Mouse (Mus musculus) liver, embryonic 13.5 days (tissue): ENCODE data around the gene Foxd1. TPM values are rescaled to one million over a fixed set of nuclear protein-coding genes. Genes with fewer than 3 reads are reported as not detected.

Experiments used
- ATAC-seq: fragments of 200-750 bp; cut with Nextera tagmentation; 2 replicates; pipeline ENCODE4 v1.8.0; 2017; ENCODE audit warnings: low read depth, mild to moderate bottlenecking, moderate number of reproducible peaks, moderate library complexity
- DNase-seq: peaks from one replicate; pipeline ENCODE4 v3.0.0; 2022
- H3K27ac ChIP-seq: fragments of 300-500 bp; sonication (generic); 2 replicates; pipeline ENCODE4 v1.5.1; 2015; ENCODE audit warnings: moderate library complexity, mild to moderate bottlenecking, inconsistent platforms
- H3K27me3 ChIP-seq: fragments of 300-500 bp; sonication (generic); 2 replicates; pipeline ENCODE4 v1.6.1; 2015; ENCODE audit warnings: mild to moderate bottlenecking, inconsistent platforms
- H3K36me3 ChIP-seq: fragments of 300-500 bp; sonication (generic); 2 replicates; pipeline ENCODE4 v1.6.1; 2015; ENCODE audit warnings: mild to moderate bottlenecking, inconsistent platforms
- H3K4me1 ChIP-seq: fragments of 300-500 bp; sonication (generic); replicated peaks from 2 replicates; pipeline ENCODE4 v1.6.1; 2015; ENCODE audit warnings: inconsistent platforms
- H3K4me2 ChIP-seq: fragments of 300-500 bp; sonication (generic); 2 replicates; pipeline ENCODE4 v1.6.1; 2015; ENCODE audit warnings: inconsistent platforms, mild to moderate bottlenecking, moderate library complexity
- H3K4me3 ChIP-seq: fragments of 300-500 bp; sonication (generic); replicated peaks from 2 replicates; pipeline ENCODE4 v1.5.1; 2015; ENCODE audit warnings: mild to moderate bottlenecking, inconsistent platforms
- H3K9ac ChIP-seq: fragments of 300-500 bp; sonication (generic); 2 replicates; pipeline ENCODE4 v1.6.1; 2015; ENCODE audit warnings: mild to moderate bottlenecking, inconsistent platforms
- H3K9me3 ChIP-seq: fragments of 300-500 bp; sonication (generic); replicated peaks from 2 replicates; pipeline ENCODE4 v1.6.1; 2016; ENCODE audit warnings: inconsistent platforms
- WGBS: fragments of 180-500 bp; shearing (Covaris S2); methylation state at CpG from one replicate; pipeline ENCODE4 v1.1.7; 2015; ENCODE audit not compliant: insufficient replicate concordance; 5-methylcytosine and 5-hydroxymethylcytosine counted together
- polyA plus RNA-seq: library from polyadenylated mRNA; unstranded; fragments of >200 nt; fragmentation: Nextera tagmentation; extraction: Ambion mirVana; gene quantifications from 2 replicates; pipeline ENCODE4 v1.2.1, GENCODE M21; 2015

Foxd1 gene
- polyA plus RNA-seq, 1 experiment from 2014 or later = not detected

- H3K9me3 ChIP-seq = no peaks in the 10 kb centered on the region
- DNase-seq = no peak
- peaks cover 24% of the 10 kb centered on the region for H3K4me1 ChIP-seq
- under 1% methylated on average over 74 of the region's 81 CpGs for WGBS
- no peaks in the 10 kb centered on the region for H3K36me3 ChIP-seq
- no peak overlapping the region for H3K9ac ChIP-seq
- H3K27ac ChIP-seq = no peak overlapping the region
- H3K27me3 ChIP-seq = peaks cover 98% of the 10 kb centered on the region
- H3K4me2 ChIP-seq = peak overlapping the region; percentile 57
- no peak for ATAC-seq
- peak overlapping the region; percentile 43 for H3K4me3 ChIP-seq
These were observed 1.6 kb downstream of the Foxd1 start for GRCm38 (mm10) chr13:98355559-98356111.

DNA sequence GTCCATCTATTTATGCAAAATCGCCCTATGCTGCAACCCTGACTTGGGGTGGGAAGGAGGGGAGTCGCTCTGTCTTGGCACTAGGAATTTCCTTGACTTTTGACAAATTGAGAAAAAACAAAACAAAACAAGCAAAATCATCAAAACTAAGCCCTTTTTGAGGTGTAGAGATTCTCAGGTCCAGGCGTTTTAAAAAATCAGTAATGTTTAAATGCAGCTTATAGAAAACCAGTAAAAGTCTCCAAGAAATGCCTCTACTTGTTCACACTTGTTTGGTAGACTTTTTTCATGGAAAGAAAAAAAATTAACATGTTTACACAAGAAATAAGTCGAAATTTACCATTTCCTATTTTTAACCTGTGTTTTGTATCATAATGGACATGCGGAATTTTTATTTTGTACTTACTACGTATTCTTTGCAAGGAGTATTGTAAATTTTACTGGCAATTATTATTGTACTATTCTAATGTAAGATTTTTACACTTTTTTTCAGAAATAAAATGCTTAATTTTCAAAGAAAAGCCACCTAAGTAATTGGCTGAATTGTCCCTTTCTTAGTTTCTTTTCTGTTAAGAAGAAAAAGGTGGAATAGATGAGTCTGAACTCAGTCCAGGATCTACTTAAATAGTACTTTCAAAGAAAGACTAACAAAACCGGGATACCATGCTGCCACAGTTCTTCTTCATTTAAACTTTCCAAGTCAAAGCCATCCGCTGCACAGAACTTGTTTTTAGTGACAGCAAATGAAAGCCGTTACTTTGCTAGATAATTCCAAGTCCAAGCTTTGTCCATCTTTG, 2.3 kb downstream of the Foxd1 start:
- Histone ChIP-seq H3K27me3 (peaks cover 98% of the 10 kb centered on the region), H3K4me1 (peaks cover 24% of the 10 kb centered on the region), H3K9me3 (no peaks in the 10 kb centered on the region), H3K9ac (no peak overlapping the region), H3K4me3 (no peak overlapping the region), H3K4me2 (no peak overlapping the region), H3K27ac (no peak overlapping the region), H3K36me3 (no peaks in the 10 kb centered on the region)
- WGBS = 7% methylated on average over 9 of the region's 9 CpGs
- DNase-seq (no peak), ATAC-seq (no peak)

- DNase-seq (no peak), ATAC-seq (no peak)
- H3K4me3 ChIP-seq = no peak overlapping the region
- no peak overlapping the region for H3K9ac ChIP-seq
- no peak overlapping the region for H3K27ac ChIP-seq
- H3K4me2 ChIP-seq = no peak overlapping the region
- no peaks in the 10 kb centered on the region for H3K9me3 ChIP-seq
- H3K4me1 ChIP-seq = peaks cover 24% of the 10 kb centered on the region
- H3K36me3 ChIP-seq = no peaks in the 10 kb centered on the region
- peaks cover 95% of the 10 kb centered on the region for H3K27me3 ChIP-seq
- WGBS = 9% methylated on average over 6 of the region's 6 CpGs
These were observed 3.0 kb downstream of the Foxd1 start for GRCm38 (mm10) chr13:98356973-98357425.

GRCm38 (mm10) chr13:98357433-98358423, 3.7 kb downstream of the Foxd1 start:
- no peaks in the 10 kb centered on the region for H3K36me3 ChIP-seq
- no peak overlapping the region for H3K9ac ChIP-seq
- DNase-seq = no peak
- H3K4me1 ChIP-seq = peaks cover 24% of the 10 kb centered on the region
- 2% methylated on average over 18 of the region's 18 CpGs for WGBS
- H3K9me3 ChIP-seq = no peaks in the 10 kb centered on the region
- no peak for ATAC-seq
- H3K4me2 ChIP-seq = no peak overlapping the region
- peaks cover 95% of the 10 kb centered on the region for H3K27me3 ChIP-seq
- H3K27ac ChIP-seq = no peak overlapping the region
- H3K4me3 ChIP-seq = no peak overlapping the region

DNA sequence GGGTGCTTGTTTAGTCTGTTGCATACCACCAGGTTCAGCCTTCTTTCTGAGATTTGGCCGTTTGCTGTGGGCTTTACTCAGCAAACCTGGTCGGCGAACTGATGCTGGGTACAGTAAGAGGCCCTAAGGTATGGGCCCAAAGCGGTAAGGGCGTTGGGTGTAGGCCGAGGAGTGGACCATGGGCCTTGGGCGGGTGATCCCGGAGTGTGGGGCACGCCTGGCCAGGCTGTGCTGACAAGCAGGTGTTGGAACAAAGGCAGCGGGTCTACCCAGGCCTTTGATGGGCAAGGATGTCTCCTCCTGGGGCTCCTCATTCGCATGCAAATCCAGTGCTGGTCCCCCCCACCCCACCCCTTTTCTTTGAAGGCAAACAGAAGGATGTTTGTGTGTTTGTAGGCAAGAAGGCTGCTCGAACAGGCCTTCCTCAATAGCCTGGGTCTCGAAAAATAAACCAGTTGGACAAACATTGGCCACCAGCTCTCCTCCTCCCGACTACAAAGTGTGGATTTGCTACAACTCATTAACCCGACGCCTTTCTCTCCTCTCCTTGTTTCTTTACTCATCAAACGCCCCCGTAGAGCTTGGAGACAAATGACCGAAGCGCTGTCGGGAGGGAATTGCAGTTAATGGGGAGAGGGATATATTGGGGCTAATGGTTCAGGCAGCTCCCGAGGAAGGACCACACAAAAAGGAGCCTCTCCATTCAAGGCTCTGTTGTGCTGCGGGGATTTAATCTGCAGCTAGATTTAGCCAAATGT, 4.6 kb downstream of the Foxd1 start:
- DNase-seq = no peak
- peaks cover 95% of the 10 kb centered on the region for H3K27me3 ChIP-seq
- no peak overlapping the region for H3K27ac ChIP-seq

DNA sequence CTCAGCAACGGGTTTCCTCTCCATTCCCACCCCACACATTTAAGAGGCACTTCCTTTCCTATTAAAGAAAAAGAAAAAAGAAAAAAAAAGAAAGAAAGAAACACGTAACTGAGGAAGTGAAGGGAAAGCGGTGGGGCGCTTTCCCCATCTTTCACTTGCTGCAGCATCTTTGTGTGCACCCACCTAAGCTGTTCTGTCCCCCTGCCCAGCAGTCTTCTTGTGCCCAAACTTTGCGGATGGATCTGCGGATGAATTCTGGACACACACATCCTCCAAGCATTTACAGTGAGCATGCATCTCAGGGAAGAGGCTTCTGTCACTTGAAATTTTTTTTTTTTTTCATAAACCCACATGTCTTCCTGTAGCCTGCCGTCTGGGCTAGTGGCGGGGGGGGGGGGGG, 5.3 kb downstream of the Foxd1 start:
- Histone ChIP-seq H3K36me3 (no peaks in the 10 kb centered on the region), H3K9me3 (no peaks in the 10 kb centered on the region), H3K4me3 (no peak overlapping the region), H3K27ac (no peak overlapping the region), H3K9ac (no peak overlapping the region), H3K4me2 (no peak overlapping the region), H3K27me3 (peaks cover 93% of the 10 kb centered on the region), H3K4me1 (peaks cover 16% of the 10 kb centered on the region)
- ATAC-seq (no peak), DNase-seq (no peak)
- WGBS = 1% methylated on average over 7 of the region's 8 CpGs

More for the DNA sequence above, 4.6 kb downstream of the Foxd1 start:
- H3K9ac ChIP-seq = no peak overlapping the region
- H3K9me3 ChIP-seq = no peaks in the 10 kb centered on the region
- H3K36me3 ChIP-seq = no peaks in the 10 kb centered on the region
- 3% methylated on average over 23 of the region's 23 CpGs for WGBS
- H3K4me2 ChIP-seq = no peak overlapping the region
- ATAC-seq = no peak
- H3K4me3 ChIP-seq = no peak overlapping the region
- peaks cover 24% of the 10 kb centered on the region for H3K4me1 ChIP-seq

DNA sequence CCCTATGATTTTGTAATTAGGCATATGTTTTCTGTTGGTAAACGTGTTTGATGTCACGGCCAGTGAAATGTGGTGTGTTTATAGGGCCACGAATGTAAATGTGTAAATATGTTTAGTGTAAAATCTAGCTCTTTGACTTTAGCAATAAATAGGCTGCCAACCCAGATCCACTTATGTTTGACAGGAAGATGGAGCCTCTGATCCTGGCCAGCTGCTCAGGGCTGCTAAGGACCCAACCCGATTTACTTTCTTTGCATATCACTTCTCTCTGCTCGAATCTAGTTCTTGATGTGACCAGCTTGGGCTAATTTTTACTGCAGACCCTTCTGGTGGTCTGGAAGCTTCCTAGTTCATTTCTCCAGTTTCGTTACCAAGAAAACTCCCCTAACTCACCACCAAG, 6.3 kb downstream of the Foxd1 start:
- H3K27me3 ChIP-seq = peaks cover 93% of the 10 kb centered on the region
- no peak for ATAC-seq
- no peaks in the 10 kb centered on the region for H3K9me3 ChIP-seq
- 6% methylated on average over 6 of the region's 6 CpGs for WGBS
- no peak overlapping the region for H3K4me3 ChIP-seq
- no peak overlapping the region for H3K9ac ChIP-seq
- DNase-seq = no peak
- no peaks in the 10 kb centered on the region for H3K36me3 ChIP-seq
- no peak overlapping the region for H3K27ac ChIP-seq
- H3K4me2 ChIP-seq = no peak overlapping the region
- peaks cover 6% of the 10 kb centered on the region; the same call in 1 of the 2 replicates for H3K4me1 ChIP-seq

- Histone ChIP-seq H3K27ac (no peak overlapping the region), H3K9ac (no peak overlapping the region), H3K4me1 (peaks cover 4% of the 10 kb centered on the region), H3K9me3 (no peaks in the 10 kb centered on the region), H3K36me3 (no peaks in the 10 kb centered on the region), H3K4me2 (no peak overlapping the region), H3K27me3 (peaks cover 93% of the 10 kb centered on the region), H3K4me3 (no peak overlapping the region)
- ATAC-seq (no peak), DNase-seq (no peak)
- WGBS = 5% methylated on average over 5 of the region's 5 CpGs
These were observed 7.1 kb downstream of the Foxd1 start for GRCm38 (mm10) chr13:98361161-98361560.

GRCm38 (mm10) chr13:98363046-98363445, 9.0 kb downstream of the Foxd1 start:
- WGBS = 9% methylated on average over 4 of the region's 4 CpGs
- Histone ChIP-seq H3K27me3 (peaks cover 95% of the 10 kb centered on the region), H3K4me2 (no peak overlapping the region), H3K9me3 (no peaks in the 10 kb centered on the region), H3K4me1 (peaks cover 4% of the 10 kb centered on the region), H3K4me3 (no peak overlapping the region), H3K36me3 (no peaks in the 10 kb centered on the region), H3K9ac (no peak overlapping the region), H3K27ac (no peak overlapping the region)
- no peak for ATAC-seq
- DNase-seq = no peak

- Histone ChIP-seq H3K9me3 (no peaks in the 10 kb centered on the region), H3K4me3 (no peak overlapping the region), H3K4me1 (peaks cover 4% of the 10 kb centered on the region), H3K36me3 (no peaks in the 10 kb centered on the region), H3K9ac (no peak overlapping the region), H3K27ac (no peak overlapping the region), H3K27me3 (peaks cover 95% of the 10 kb centered on the region), H3K4me2 (no peak overlapping the region)
- DNase-seq (no peak), ATAC-seq (no peak)
- WGBS = 2% methylated on average over 8 of the region's 8 CpGs
These were observed 11.0 kb downstream of the Foxd1 start for GRCm38 (mm10) chr13:98365081-98365480.
